Mouse (Mus musculus) heart, embryonic 16.5 days (tissue): ENCODE results near the gene Sox21. TPM values are rescaled to one million over a fixed set of nuclear protein-coding genes. Genes with fewer than 3 reads are reported as not detected.

ENCODE experiments used
- microRNA-seq: library from miRNA; unstranded; fragments of <30 nt; microRNA quantifications from one replicate; pipeline ENCODE4, GENCODE M21; 2017
- polyA plus RNA-seq: library from polyadenylated mRNA; unstranded; fragments of >200 nt; fragmentation: Nextera tagmentation; extraction: Ambion mirVana; gene quantifications from 2 replicates; pipeline ENCODE4 v1.2.1, GENCODE M21; 2015

Sox21 gene
- polyA plus RNA-seq, 1 experiment from 2014 or later, result 0.05 TPM

Small RNAs within 50 kb of the gene (microRNA-seq; reads per million reads assigned to microRNA genes)
- gene Mir6241, result not detected

Other genes with a start within 250 kb of the Sox21 start
- 2.5 and 2.6 TPM in 2 replicates for gene Dct, start 184.8 kb downstream of the Sox21 start, polyA plus RNA-seq
- gene Tgds, start 104.3 kb downstream of the Sox21 start, polyA plus RNA-seq, result 27.3 and 31.2 TPM in 2 replicates
- 39.3 and 41.5 TPM in 2 replicates for gene Gpr180, start 99.9 kb downstream of the Sox21 start, polyA plus RNA-seq
- not detected in 2 replicates for gene Gm9376, start 29.9 kb upstream of the Sox21 start, polyA plus RNA-seq